Mouse (Mus musculus) lung, postnatal 0 days (tissue): Measurements from ENCODE around the gene Slc6a3. TPM values are rescaled to one million over a fixed set of nuclear protein-coding genes. Genes with fewer than 3 reads are reported as not detected.

Experiments
- ATAC-seq: fragments of 200-750 bp; cut with Nextera tagmentation; 2 replicates; pipeline ENCODE4 v1.8.0; 2017; ENCODE audit warnings: moderate library complexity
- DNase-seq: peaks from one replicate; pipeline ENCODE4 v3.0.0-alpha.2; 2016; ENCODE audit warnings: low spot score
- H3K27ac ChIP-seq: fragments of 300-500 bp; sonication (generic); 2 replicates; pipeline ENCODE4 v1.5.1; 2014; ENCODE audit warnings: antibody characterized with exemption, mild to moderate bottlenecking, low read length, mixed read lengths
- H3K27me3 ChIP-seq: fragments of 300-500 bp; sonication (generic); replicated peaks from 2 replicates; pipeline ENCODE4 v1.6.1; 2014; ENCODE audit warnings: low read length, mixed read lengths; ENCODE audit not compliant: insufficient read depth
- H3K36me3 ChIP-seq: fragments of 300-500 bp; sonication (generic); 2 replicates; pipeline ENCODE4 v1.6.1; 2014; ENCODE audit warnings: low read length, mixed read lengths; ENCODE audit not compliant: insufficient read depth
- H3K4me1 ChIP-seq: fragments of 300-500 bp; sonication (generic); 2 replicates; pipeline ENCODE4 v1.6.1; 2014; ENCODE audit warnings: antibody characterized with exemption, low read depth, low read length, mixed read lengths; ENCODE audit not compliant: insufficient read depth
- H3K4me2 ChIP-seq: fragments of 300-500 bp; sonication (generic); replicated peaks from 2 replicates; pipeline ENCODE4 v1.6.1; 2014; ENCODE audit warnings: low read depth, mild to moderate bottlenecking, low read length, moderate library complexity, mixed read lengths
- H3K4me3 ChIP-seq: fragments of 300-500 bp; sonication (generic); 2 replicates; pipeline ENCODE4 v1.5.1; 2014; ENCODE audit warnings: low read depth, low read length
- H3K9ac ChIP-seq: fragments of 300-500 bp; sonication (generic); replicated peaks from 2 replicates; pipeline ENCODE4 v1.6.1; 2014; ENCODE audit warnings: low read depth, mild to moderate bottlenecking
- H3K9me3 ChIP-seq: fragments of 300-500 bp; sonication (generic); 2 replicates; pipeline ENCODE4 v1.6.1; 2016; ENCODE audit warnings: low read length, mixed read lengths
- CTCF ChIP-seq: IDR thresholded peaks from 2 replicates; pipeline ENCODE4 v1.5.1; 2016; ENCODE audit warnings: antibody characterized with exemption, mild to moderate bottlenecking
- EP300 ChIP-seq: IDR thresholded peaks from 2 replicates; pipeline ENCODE4 v1.6.1; 2016; ENCODE audit warnings: antibody characterized with exemption, mild to moderate bottlenecking, control low read depth
- WGBS: fragments of 180-500 bp; shearing (Covaris S2); extraction: QIAGEN DNeasy Blood & Tissue Kit; methylation state at CpG from one replicate; pipeline ENCODE4 v1.1.7; 2014; 5-methylcytosine and 5-hydroxymethylcytosine counted together
- polyA plus RNA-seq: library from polyadenylated mRNA; unstranded; fragments of >200 nt; fragmentation: Nextera tagmentation; extraction: Ambion mirVana; gene quantifications from 2 replicates; pipeline ENCODE4 v1.2.1, GENCODE M21; 2015

Gene Slc6a3
- polyA plus RNA-seq, 1 experiment from 2014 or later, result 0.05 TPM

DNA sequence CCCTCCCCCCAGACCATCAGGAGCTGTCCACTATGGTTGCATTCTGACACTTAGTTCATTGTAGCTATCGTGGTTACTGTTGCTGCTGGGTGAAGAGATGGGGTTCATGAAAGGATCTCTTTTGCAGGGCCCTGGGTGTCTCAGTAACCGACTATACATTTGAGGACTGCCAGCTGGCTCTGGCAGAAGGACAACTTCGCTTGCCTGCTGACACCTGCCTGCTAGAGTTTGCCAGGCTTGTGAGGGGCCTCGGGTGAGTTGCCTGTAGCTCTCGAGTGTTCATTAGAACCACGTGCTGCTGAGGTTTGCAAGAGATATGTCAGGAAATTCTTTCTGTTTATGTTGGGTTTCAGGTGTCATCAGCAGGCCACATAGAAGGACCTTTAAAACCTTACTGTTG lies 26.7 kb upstream of the Slc6a3 start:
- Histone ChIP-seq H3K36me3 (peaks cover 32% of the 10 kb centered on the region), H3K4me3 (no peak overlapping the region), H3K4me2 (no peak overlapping the region), H3K27me3 (no peaks in the 10 kb centered on the region), H3K9ac (no peak overlapping the region), H3K4me1 (no peaks in the 10 kb centered on the region), H3K9me3 (no peaks in the 10 kb centered on the region), H3K27ac (no peak overlapping the region)
- TF ChIP-seq CTCF (no peak), EP300 (no peak)
- ATAC-seq (no peak), DNase-seq (no peak)
- 71% methylated on average over 6 of the region's 6 CpGs for WGBS

DNA sequence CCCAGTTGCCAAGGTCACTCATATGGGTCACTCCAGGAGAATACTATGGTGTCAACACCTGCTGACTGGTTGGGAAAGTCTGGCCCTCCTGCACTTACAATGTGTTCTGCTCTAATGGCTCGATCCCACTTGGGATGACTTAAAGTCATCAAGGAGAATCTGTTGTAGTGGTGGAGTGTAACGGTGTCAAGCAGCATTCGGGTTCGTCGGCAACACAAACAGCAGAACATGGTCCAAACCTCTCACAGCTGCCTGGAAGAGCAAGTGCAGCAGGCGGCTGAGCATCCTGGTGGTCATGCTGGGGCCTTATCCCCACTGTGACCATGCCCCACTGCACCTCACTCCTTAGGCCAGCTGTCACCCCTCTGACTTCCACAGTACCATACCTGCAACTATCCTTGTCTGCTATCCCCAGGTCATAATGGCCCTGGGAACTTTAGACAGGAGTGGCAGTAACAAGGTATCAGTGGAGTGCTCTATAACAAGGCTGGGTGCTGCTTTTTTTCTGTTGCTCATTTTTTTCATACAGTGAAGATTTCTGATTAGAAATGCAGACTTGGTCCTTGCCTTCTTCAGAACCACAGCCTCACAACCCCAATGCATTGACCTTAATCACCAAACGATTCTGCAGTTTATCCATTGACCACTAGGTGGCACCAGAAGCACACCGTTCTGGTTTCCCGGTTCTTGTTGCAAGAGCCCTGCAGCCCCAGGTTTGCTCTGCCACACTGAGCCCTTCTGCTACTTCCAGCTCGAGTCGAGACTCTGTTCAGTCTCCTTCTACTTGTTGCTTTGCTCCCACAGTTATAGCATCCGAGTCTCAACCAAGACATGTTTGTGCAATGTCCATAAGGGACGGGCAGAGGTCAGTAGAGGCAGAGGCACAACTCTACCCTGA lies 23.5 kb upstream of the Slc6a3 start:
- peak; percentile 66 for DNase-seq
- Histone ChIP-seq H3K9me3 (no peaks in the 10 kb centered on the region), H3K9ac (no peak overlapping the region), H3K4me1 (no peaks in the 10 kb centered on the region), H3K4me3 (no peak overlapping the region), H3K4me2 (no peak overlapping the region), H3K27me3 (no peaks in the 10 kb centered on the region), H3K27ac (no peak overlapping the region), H3K36me3 (peaks cover 45% of the 10 kb centered on the region)
- WGBS, result 52% methylated on average over 13 of the region's 13 CpGs
- ATAC-seq, result 0 out of 2 replicates have a peak, but pooled peaks have one; percentile 13
- peak; percentile 92 for TF ChIP-seq CTCF
- TF ChIP-seq EP300, result no peak

DNA sequence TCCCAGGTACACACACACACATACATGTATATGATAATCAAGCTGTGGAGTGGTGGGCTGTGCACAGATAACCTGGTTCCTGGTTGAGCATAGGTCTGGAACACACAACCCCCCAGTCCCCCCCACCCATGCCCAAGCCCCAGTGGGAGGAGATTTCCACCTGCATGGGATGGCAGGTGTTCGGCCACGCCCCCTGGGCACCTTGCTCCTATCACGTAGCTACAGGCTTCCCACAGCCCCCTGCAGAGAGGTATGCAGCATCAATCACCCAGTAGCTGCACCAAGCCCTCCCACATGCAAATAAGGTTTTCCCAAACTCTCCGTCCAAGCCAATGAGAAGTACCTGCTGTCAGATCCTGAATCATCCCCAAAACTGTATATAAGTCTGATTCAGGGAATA lies 19.7 kb upstream of the Slc6a3 start:
- WGBS, result 59% methylated on average over 2 of the region's 4 CpGs
- DNase-seq (no peak), ATAC-seq (peak; percentile 34)
- peaks cover 36% of the 10 kb centered on the region for H3K36me3 ChIP-seq
- H3K9ac ChIP-seq, result no peak overlapping the region
- H3K4me3 ChIP-seq, result no peak overlapping the region
- H3K27me3 ChIP-seq, result no peaks in the 10 kb centered on the region
- no peaks in the 10 kb centered on the region for H3K4me1 ChIP-seq
- H3K27ac ChIP-seq, result no peak overlapping the region
- TF ChIP-seq EP300, result no peak
- no peak for TF ChIP-seq CTCF
- no peak overlapping the region for H3K4me2 ChIP-seq
- H3K9me3 ChIP-seq, result no peaks in the 10 kb centered on the region

DNA sequence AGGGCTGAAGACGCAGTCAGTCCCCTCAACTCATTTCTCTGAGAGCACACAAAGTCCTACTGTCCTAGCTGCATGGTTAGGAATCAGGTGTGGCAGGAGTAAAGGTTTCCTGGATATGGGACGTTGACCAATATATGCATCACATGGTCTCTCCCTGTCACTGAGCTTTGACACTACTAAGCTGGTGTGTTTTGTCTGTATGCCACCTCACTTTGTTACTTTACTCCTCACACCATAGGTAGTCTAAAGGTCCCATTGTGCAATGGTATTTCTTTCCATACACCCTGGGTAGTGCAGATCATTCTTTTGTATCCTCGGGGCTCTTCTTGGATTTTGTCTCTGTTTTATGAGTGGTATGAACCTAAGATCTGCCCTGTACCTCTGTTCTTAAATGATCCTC lies 2.8 kb upstream of the Slc6a3 start:
- 81% methylated on average over 3 of the region's 3 CpGs for WGBS
- H3K9me3 ChIP-seq, result no peaks in the 10 kb centered on the region
- no peak overlapping the region for H3K4me2 ChIP-seq
- H3K9ac ChIP-seq, result no peak overlapping the region
- TF ChIP-seq EP300, result no peak
- no peak for TF ChIP-seq CTCF
- ATAC-seq, result no peak
- no peaks in the 10 kb centered on the region for H3K36me3 ChIP-seq
- no peak for DNase-seq
- no peaks in the 10 kb centered on the region; the same call in 1 of the 2 replicates for H3K4me1 ChIP-seq
- no peak overlapping the region for H3K27ac ChIP-seq
- peaks cover 5% of the 10 kb centered on the region for H3K27me3 ChIP-seq
- H3K4me3 ChIP-seq, result no peak overlapping the region

DNA sequence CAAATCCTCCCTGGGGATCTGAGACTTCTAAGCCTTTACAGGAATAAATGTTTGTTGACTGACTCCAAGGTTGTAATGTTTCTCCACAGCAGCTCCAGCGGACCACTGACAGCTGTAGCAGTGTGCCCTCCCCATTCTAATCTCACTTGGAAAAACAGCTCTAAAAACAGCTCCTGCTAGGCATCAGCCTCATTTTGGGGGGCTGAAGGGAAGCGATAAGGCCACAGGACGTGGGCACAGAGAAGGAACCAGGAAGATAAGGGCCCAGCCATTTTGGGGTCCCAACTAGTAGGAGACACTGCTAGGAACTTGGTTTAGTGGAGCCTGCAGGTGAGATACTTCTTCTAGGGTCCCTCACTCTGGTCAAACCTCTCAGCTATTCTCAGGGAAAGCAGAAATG lies 1.3 kb upstream of the Slc6a3 start:
- Histone ChIP-seq H3K9ac (no peak overlapping the region), H3K9me3 (no peaks in the 10 kb centered on the region), H3K4me3 (no peak overlapping the region), H3K27me3 (peaks cover 5% of the 10 kb centered on the region), H3K27ac (no peak overlapping the region), H3K4me2 (no peak overlapping the region), H3K4me1 (no peaks in the 10 kb centered on the region; the same call in 1 of the 2 replicates), H3K36me3 (no peaks in the 10 kb centered on the region)
- no peak for TF ChIP-seq CTCF
- TF ChIP-seq EP300, result no peak
- 54% methylated on average over 3 of the region's 3 CpGs for WGBS
- ATAC-seq, result no peak
- DNase-seq, result no peak

DNA sequence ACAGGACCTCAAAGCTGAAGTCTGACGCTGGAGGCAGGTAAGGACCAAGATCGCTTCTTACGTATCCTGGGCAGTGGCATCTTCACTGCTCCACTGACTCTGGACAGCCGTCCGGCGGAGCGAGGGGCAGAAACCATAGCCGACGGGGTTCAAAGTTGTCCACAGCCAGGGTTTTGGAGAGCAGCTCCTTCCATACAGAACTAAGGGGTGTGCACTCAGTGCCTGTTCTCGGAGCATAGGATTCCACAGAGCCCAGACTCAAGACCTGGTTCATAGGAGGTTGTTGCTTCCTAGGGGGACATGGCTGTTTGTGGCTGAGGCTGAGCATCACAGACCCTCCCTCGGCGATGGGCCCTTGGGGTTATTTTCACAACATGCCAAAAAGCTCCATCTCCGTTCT lies 277 bp downstream of the Slc6a3 start:
- WGBS, result 14% methylated on average over 13 of the region's 13 CpGs

More for the DNA sequence above, 277 bp downstream of the Slc6a3 start:
- Histone ChIP-seq H3K9me3 (no peaks in the 10 kb centered on the region), H3K27me3 (peaks cover 5% of the 10 kb centered on the region), H3K27ac (no peak overlapping the region), H3K4me1 (no peaks in the 10 kb centered on the region; the same call in 1 of the 2 replicates), H3K4me3 (peak overlapping the region; percentile 37), H3K36me3 (no peaks in the 10 kb centered on the region), H3K4me2 (peak overlapping the region; percentile 71), H3K9ac (0 out of 2 replicates have a peak overlapping the region, but pooled peaks have one; percentile 13)
- no peak for TF ChIP-seq CTCF
- no peak for TF ChIP-seq EP300
- DNase-seq (no peak), ATAC-seq (peak; percentile 30; the same call in 1 of the 2 replicates)
